Mouse (Mus musculus) liver, embryonic 14.5 days (tissue): ENCODE measurements around the gene Pdp2.

Source experiments
- CTCF ChIP-seq: IDR thresholded peaks from 2 replicates; pipeline ENCODE4 v1.5.1; 2016; ENCODE audit warnings: antibody characterized with exemption, low read depth, control low read depth
- EP300 ChIP-seq: IDR thresholded peaks from 2 replicates; pipeline ENCODE4 v1.6.1; 2016; ENCODE audit warnings: antibody characterized with exemption, low read depth

DNA sequence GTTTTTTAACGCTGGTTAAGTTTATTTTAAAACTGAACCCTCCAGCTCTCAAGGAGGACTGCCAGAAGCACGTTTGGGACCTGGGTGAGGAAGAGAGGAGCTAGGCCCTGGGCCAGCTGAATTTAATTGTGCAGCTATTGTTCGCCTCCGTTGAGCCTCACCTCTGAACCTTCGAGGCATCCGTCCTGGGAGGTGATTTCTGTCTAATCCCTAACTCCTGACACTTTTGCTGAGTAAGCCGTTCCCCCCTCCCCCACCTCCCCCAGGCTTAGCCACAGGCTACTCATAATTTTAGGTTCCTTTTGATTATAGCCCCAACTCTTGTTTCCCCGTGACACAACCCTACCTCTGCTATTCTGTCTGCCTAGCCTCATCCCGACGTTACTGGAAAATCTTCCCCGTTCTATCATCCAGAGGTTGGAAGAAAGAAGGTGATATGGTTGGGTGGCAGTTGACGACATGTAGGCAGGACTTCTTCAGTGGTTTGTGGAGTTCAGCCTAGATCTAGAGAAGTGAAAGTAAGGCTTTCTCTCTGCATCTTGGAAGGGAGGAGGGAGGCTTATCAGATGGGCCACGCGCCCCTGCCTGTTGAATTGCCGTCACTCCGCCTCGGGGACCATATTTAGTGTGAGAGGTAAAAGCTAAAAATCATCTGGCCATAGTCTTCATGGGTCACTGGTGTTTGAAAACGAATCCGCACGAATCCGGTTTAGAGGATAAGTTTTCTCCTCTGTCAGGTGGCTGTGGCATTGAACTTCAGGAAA, 4.7 kb downstream of the Pdp2 start:
- TF ChIP-seq CTCF (no peak), EP300 (no peak)
